In genomic region chr12:31376326-31376950, GRCm38 (mm10) we compare ENCODE assay signal across 9 mouse cellular contexts. TPM values are rescaled to one million over a fixed set of nuclear protein-coding genes. Genes with fewer than 3 reads are reported as not detected.
DNase-seq lines count a peak whose midpoint lies in the region; ATAC-seq and TF ChIP-seq lines count a peak whose summit lies in the region.
"Had no signal": no experiment of that assay in that cellular context is flagged by ENCODE, and none has a peak within 500 bp of the region (broad histone marks: within the 10 kb centered on the region; RNA-seq: fewer than 3 reads in every experiment).

No protein-coding gene starts in this region.

- H3K4me1 ChIP-seq in embryonic facial prominence, embryonic 14.5 days (ENCODE audit: control insufficient read depth, insufficient read depth, low read length), result peaks cover 10% of the 10 kb centered on the region
- H3K4me1 ChIP-seq in hindbrain, postnatal 0 days (ENCODE audit: insufficient read depth, low read length), result peaks cover 4% of the 10 kb centered on the region; the same call in 1 of the 2 replicates

- H3K4me3 ChIP-seq in embryonic facial prominence, embryonic 14.5 days (ENCODE audit: low read depth, low read length), result peak overlapping the region; percentile 31
- peak overlapping the region; percentile 25 for H3K4me3 ChIP-seq in hindbrain, postnatal 0 days (ENCODE audit: low read length)
- H3K4me3 ChIP-seq: erythroblast, embryonic 14.5 days had no signal

- DNase-seq in right cerebral cortex, postnatal 4 days, result peak; percentile 18
- no peak for DNase-seq in right cerebral cortex, adult 18-20 months
- peak; percentile 74 for DNase-seq in embryonic facial prominence, embryonic 14.5 days (ENCODE audit: low spot score)
- DNase-seq in hindbrain, postnatal 0 days (ENCODE audit: low spot score), result peak; percentile 65
- peak; percentile 15 for DNase-seq in lung, postnatal 36 days
- no peak for DNase-seq in thymus, postnatal 36 days
- DNase-seq in c-Kit-positive CD71-positive TER-119-positive erythroid progenitor cells, embryonic 14.5 days (ENCODE audit: low spot score), result no peak
- no peak for DNase-seq in B cell, adult 2 months

- ATAC-seq in embryonic facial prominence, embryonic 14.5 days (ENCODE audit: low read depth), result 0 out of 2 replicates have a peak, but pooled peaks have one; percentile 48
- ATAC-seq in hindbrain, postnatal 0 days, result peak; percentile 61; the same call in 1 of the 2 replicates

- H3K27ac ChIP-seq in embryonic facial prominence, embryonic 14.5 days (replicated peaks; ENCODE audit: low read depth, low read length), result no peak overlapping the region
- no peak overlapping the region for H3K27ac ChIP-seq in hindbrain, postnatal 0 days

- H3K4me2 ChIP-seq in embryonic facial prominence, embryonic 14.5 days (ENCODE audit: low read depth, low read length), result peak overlapping the region; percentile 60
- H3K4me2 ChIP-seq in hindbrain, postnatal 0 days (ENCODE audit: low read depth, low read length), result peak overlapping the region; percentile 53

- no peaks in the 10 kb centered on the region for H3K9me3 ChIP-seq in embryonic facial prominence, embryonic 14.5 days (ENCODE audit: control insufficient read depth, low read length)
- no peaks in the 10 kb centered on the region for H3K9me3 ChIP-seq in hindbrain, postnatal 0 days (ENCODE audit: low read length)

- 6% methylated on average over 13 of the region's 13 CpGs for WGBS in embryonic facial prominence, embryonic 14.5 days
- WGBS in hindbrain, postnatal 0 days, result 14% methylated on average over 13 of the region's 13 CpGs

- no peaks in the 10 kb centered on the region for H3K27me3 ChIP-seq in embryonic facial prominence, embryonic 14.5 days (replicated peaks; ENCODE audit: control insufficient read depth, insufficient read depth, low read length)
- H3K27me3 ChIP-seq in hindbrain, postnatal 0 days (ENCODE audit: insufficient read depth, low read length), result no peaks in the 10 kb centered on the region

- TF ChIP-seq CTCF in hindbrain, postnatal 0 days (IDR thresholded peaks at IDR 0.05; ENCODE audit: low read depth), result peak; percentile 65

- no peaks in the 10 kb centered on the region for H3K36me3 ChIP-seq in embryonic facial prominence, embryonic 14.5 days (ENCODE audit: control insufficient read depth, insufficient read depth, low read length)
- H3K36me3 ChIP-seq in hindbrain, postnatal 0 days (ENCODE audit: insufficient read depth, low read length), result no peaks in the 10 kb centered on the region

- H3K9ac ChIP-seq in embryonic facial prominence, embryonic 14.5 days (ENCODE audit: low read depth, low read length), result peak overlapping the region; percentile 47
- H3K9ac ChIP-seq in hindbrain, postnatal 0 days (replicated peaks; ENCODE audit: low read length), result no peak overlapping the region

RNA-seq across cellular contexts. Expression of gene Slc26a3, which starts 14.2 kb away (rescaled TPM):
- 0.07 TPM in 1 of 2 replicates, not detected in the other for polyA plus RNA-seq in embryonic facial prominence, embryonic 14.5 days (2014; fragmentation: Nextera tagmentation; extraction: Ambion mirVana)
- 0.18 TPM in 1 of 2 replicates, not detected in the other for total RNA-seq in hindbrain, postnatal 0 days (2014; rRNA removed)
- polyA plus RNA-seq in hindbrain, postnatal 0 days (2015; fragmentation: Nextera tagmentation; extraction: Ambion mirVana), result 0.05 and 0.08 TPM in 2 replicates
- polyA plus RNA-seq: erythroblast, embryonic 14.5 days had no signal

RNA-seq across cellular contexts. Expression of gene Dld, which starts 25.2 kb away (rescaled TPM):
- 127 and 138 TPM in 2 replicates for polyA plus RNA-seq in embryonic facial prominence, embryonic 14.5 days (2014; fragmentation: Nextera tagmentation; extraction: Ambion mirVana)
- 28.4 and 39.5 TPM in 2 replicates for total RNA-seq in hindbrain, postnatal 0 days (2014; rRNA removed)
- polyA plus RNA-seq in hindbrain, postnatal 0 days (2015; fragmentation: Nextera tagmentation; extraction: Ambion mirVana), result 128 and 138 TPM in 2 replicates

Comparison
In these comparisons a context has a peak if more than half of its experiments do, and no peak if none do; other contexts are left out.
1. DNase-seq: peak in right cerebral cortex, postnatal 4 days (single experiment), embryonic facial prominence, embryonic 14.5 days (single experiment), hindbrain, postnatal 0 days (single experiment) and lung, postnatal 36 days (single experiment); none in right cerebral cortex, adult 18-20 months (single experiment), thymus, postnatal 36 days (0 of 2), c-Kit-positive CD71-positive TER-119-positive erythroid progenitor cells, embryonic 14.5 days (single experiment) and B cell, adult 2 months (0 of 2).